In the genomic region with DNA sequence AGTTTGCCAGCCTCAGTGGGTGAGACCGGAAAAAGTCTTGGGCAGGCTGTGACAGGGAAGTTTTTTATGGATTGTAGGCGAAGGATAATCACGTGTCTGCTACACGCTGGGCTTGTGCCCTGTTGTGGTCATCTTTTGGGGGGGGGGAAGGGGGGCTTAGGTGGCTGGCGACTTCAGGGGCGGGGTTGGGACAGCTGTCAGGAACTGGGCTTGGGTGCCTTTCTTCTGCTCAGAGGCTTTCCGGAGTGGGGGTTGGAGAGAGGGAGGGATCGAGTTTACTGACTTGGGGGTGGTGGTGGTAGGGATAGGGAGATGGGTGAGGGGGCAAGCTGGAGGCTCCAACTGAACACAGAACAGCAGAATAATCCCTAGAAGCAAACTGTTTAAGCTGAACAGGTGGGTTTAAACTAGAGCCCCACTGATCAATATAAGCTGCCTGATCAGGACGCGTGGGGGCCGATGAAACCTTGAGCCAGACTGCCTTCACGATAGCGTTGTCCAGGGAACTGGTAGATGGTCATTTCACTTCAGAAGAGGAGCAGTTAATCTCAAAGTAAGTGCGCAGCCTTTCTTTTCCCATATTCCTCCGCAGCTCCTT, we compare ENCODE assay signal across 8 mouse cellular contexts.
DNase-seq lines count a peak whose midpoint lies in the region; ATAC-seq and TF ChIP-seq lines count a peak whose summit lies in the region.

No protein-coding gene starts in this region.

- H3K27ac ChIP-seq in heart, embryonic 11.5 days (ENCODE audit: low read depth, low read length), result no peak overlapping the region
- H3K27ac ChIP-seq in limb, embryonic 13.5 days, result no peak overlapping the region
- H3K27ac ChIP-seq in small intestine, adult 2 months (ENCODE audit: insufficient read depth, low read depth, low read length), result no peak overlapping the region

- no peaks in the 10 kb centered on the region for H3K9me3 ChIP-seq in heart, embryonic 11.5 days (replicated peaks; ENCODE audit: control insufficient read depth, low read length)
- no peaks in the 10 kb centered on the region for H3K9me3 ChIP-seq in limb, embryonic 13.5 days

- 5% methylated on average over 15 of the region's 15 CpGs for WGBS in heart, embryonic 11.5 days (ENCODE audit: insufficient replicate concordance)
- WGBS in limb, embryonic 13.5 days, result 6% methylated on average over 15 of the region's 15 CpGs
- 4% methylated on average over 15 of the region's 15 CpGs for WGBS in small intestine, adult 2 months

- no peak for ATAC-seq in heart, embryonic 11.5 days (replicated peaks; ENCODE audit: insufficient number of reproducible peaks, low FRiP score, low TSS enrichment)
- ATAC-seq in limb, embryonic 13.5 days (ENCODE audit: low FRiP score, low read depth), result no peak
- no peak for ATAC-seq in granulocyte monocyte progenitor cell, adult 5-6 weeks (replicated peaks; ENCODE audit: poor library complexity, severe bottlenecking)

- no peak for TF ChIP-seq POLR2A in small intestine, adult 2 months (IDR thresholded peaks at IDR 0.05; ENCODE audit: low read depth, low read length)

- peak overlapping the region; percentile 30 for H3K4me3 ChIP-seq in heart, embryonic 11.5 days (ENCODE audit: low read depth, low read length)
- H3K4me3 ChIP-seq in limb, embryonic 13.5 days, result peak overlapping the region; percentile 30
- peak overlapping the region; percentile 24; the same call in 1 of the 2 replicates for H3K4me3 ChIP-seq in small intestine, adult 2 months (ENCODE audit: low read depth, low read length)

- H3K4me1 ChIP-seq in heart, embryonic 11.5 days (ENCODE audit: control insufficient read depth, insufficient read depth, low read length), result no peaks in the 10 kb centered on the region
- peaks cover 12% of the 10 kb centered on the region for H3K4me1 ChIP-seq in limb, embryonic 13.5 days
- no peaks in the 10 kb centered on the region; the same call in 1 of the 2 replicates for H3K4me1 ChIP-seq in small intestine, adult 2 months (ENCODE audit: control insufficient read depth, insufficient read depth, insufficient read length, low read length)

- no peaks in the 10 kb centered on the region for H3K36me3 ChIP-seq in heart, embryonic 11.5 days (ENCODE audit: control insufficient read depth, insufficient read depth, low read length)
- no peaks in the 10 kb centered on the region for H3K36me3 ChIP-seq in limb, embryonic 13.5 days
- no peaks in the 10 kb centered on the region for H3K36me3 ChIP-seq in small intestine, adult 2 months (ENCODE audit: control insufficient read depth, insufficient read depth, low read length)

- peak; percentile 4 for DNase-seq in 3T3-L1 (ENCODE audit: low read depth, low spot score)
- peak; percentile 21 for DNase-seq in Muller cell, postnatal 12 days (ENCODE audit: inconsistent ontology term)
- DNase-seq in adrenal gland, adult 18-20 months (ENCODE audit: low spot score in 2 of 2), result no peak
- DNase-seq in ovary, postnatal 10 days (ENCODE audit: low spot score), result no peak

- no peak for TF ChIP-seq CTCF in small intestine, adult 2 months (IDR thresholded peaks at IDR 0.05; ENCODE audit: extremely low read depth, insufficient read length, insufficient replicate concordance, low read depth, low read length)

- H3K27me3 ChIP-seq in heart, embryonic 11.5 days (ENCODE audit: control insufficient read depth, insufficient read depth, low read length), result no peaks in the 10 kb centered on the region
- peaks cover 16% of the 10 kb centered on the region; the same call in 1 of the 2 replicates for H3K27me3 ChIP-seq in limb, embryonic 13.5 days
- H3K27me3 ChIP-seq in small intestine, adult 2 months (ENCODE audit: control insufficient read depth, insufficient read depth, low read length), result no peaks in the 10 kb centered on the region

- H3K9ac ChIP-seq in heart, embryonic 11.5 days (ENCODE audit: low read depth, low read length), result 0 out of 2 replicates have a peak overlapping the region, but pooled peaks have one; percentile 12
- H3K9ac ChIP-seq in limb, embryonic 13.5 days, result 0 out of 2 replicates have a peak overlapping the region, but pooled peaks have one; percentile 31

- peak overlapping the region; percentile 82 for H3K4me2 ChIP-seq in heart, embryonic 11.5 days
- H3K4me2 ChIP-seq in limb, embryonic 13.5 days (replicated peaks), result peak overlapping the region; percentile 62

Comparison
In these comparisons a context has a peak if more than half of its experiments do, and no peak if none do; other contexts are left out.
1. DNase-seq: peak in 3T3-L1 (single experiment) and Muller cell, postnatal 12 days (single experiment); none in adrenal gland, adult 18-20 months (0 of 2) and ovary, postnatal 10 days (single experiment).
2. Peak in every context shown above with its lines, with median percentiles within 50 percentile points of each other: H3K4me3 ChIP-seq.